8 mouse cellular contexts compared by ENCODE assay signal in genomic region chr13:36019309-36020274, GRCm38 (mm10).
A peak's percentile ranks its signal among the peaks of the same experiment; 100 is the strongest.
DNase-seq lines count a peak whose midpoint lies in the region.
"Had no signal": no experiment of that assay in that cellular context is flagged by ENCODE, and none has a peak within 500 bp of the region (broad histone marks: within the 10 kb centered on the region; RNA-seq: fewer than 3 reads in every experiment).

No protein-coding gene starts in this region.

- H3K4me1 ChIP-seq in forebrain, embryonic 10.5 days: no peaks in the 10 kb centered on the region

- H3K27me3 ChIP-seq in forebrain, embryonic 10.5 days (ENCODE audit: poor library complexity, severe bottlenecking): no peaks in the 10 kb centered on the region

- no peak overlapping the region for H3K4me3 ChIP-seq in forebrain, embryonic 10.5 days

- H3K36me3 ChIP-seq in forebrain, embryonic 10.5 days (replicated peaks): no peaks in the 10 kb centered on the region

- peak; percentile 94 for DNase-seq in NIH3T3 (ENCODE audit: low read depth)
- peak; percentile 62 for DNase-seq in c-Kit-positive CD71-negative TER-119-negative erythroid progenitor cells, embryonic 14.5 days (ENCODE audit: low read depth)
- peak; percentile 21 for DNase-seq in forebrain, embryonic 10.5 days (ENCODE audit: extremely low spot score, low spot score)
- peak; percentile 77 for DNase-seq in hindlimb bud, embryonic 11.5 days (ENCODE audit: extremely low spot score, low read depth, low spot score)
- DNase-seq in layer of hippocampus, postnatal 25 days (ENCODE audit: extremely low spot score in 1 of 2, low spot score in 1 of 2): peak; percentile 33 to 91
- peak; percentile 92 for DNase-seq in lung, postnatal 36 days
- peak; percentile 80 for DNase-seq in right cerebral cortex, postnatal 14 days

- WGBS in forebrain, embryonic 10.5 days: 72% methylated on average over 10 of the region's 10 CpGs

- no peak overlapping the region for H3K27ac ChIP-seq in forebrain, embryonic 10.5 days
- H3K27ac ChIP-seq: macrophage had no signal

- H3K9me3 ChIP-seq in forebrain, embryonic 10.5 days: no peaks in the 10 kb centered on the region

Comparison
In these comparisons a context has a peak if more than half of its experiments do, and no peak if none do; other contexts are left out.
1. DNase-seq: peak in every context shown above with its lines; median percentile 94 in NIH3T3; 92 in lung, postnatal 36 days; 80 in right cerebral cortex, postnatal 14 days; 77 in hindlimb bud, embryonic 11.5 days; 62 in c-Kit-positive CD71-negative TER-119-negative erythroid progenitor cells, embryonic 14.5 days; 62 in layer of hippocampus, postnatal 25 days; 21 in forebrain, embryonic 10.5 days.